Mouse (Mus musculus): ENCODE data around the gene Prkcd.

DNA sequence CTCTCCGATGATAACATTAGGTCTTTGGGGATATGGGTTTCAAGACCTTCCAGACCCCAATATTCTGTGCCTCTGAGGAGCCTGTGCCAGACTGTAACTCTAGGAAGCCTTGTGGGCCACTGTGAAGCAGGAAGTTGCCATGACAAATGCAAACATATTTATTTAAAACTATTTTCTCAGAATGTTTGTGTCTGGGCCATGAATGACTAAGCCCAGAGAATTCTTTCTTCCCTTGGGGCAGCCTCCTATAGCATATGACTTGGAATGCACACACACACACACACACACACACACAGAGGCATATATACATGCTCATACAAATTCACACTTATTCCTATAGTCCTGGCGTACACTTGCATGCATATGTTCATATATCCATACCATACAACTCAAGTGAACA, 18.0 kb upstream of the Prkcd start:
- TF ChIP-seq GATA1 (IDR thresholded peaks at IDR 0.05; ENCODE audit: low read length) (no peak), TAL1 (IDR thresholded peaks at IDR 0.05; ENCODE audit: low read length) (no peak)

All from erythroblast, embryonic 14.5 days (primary cell).